Mouse (Mus musculus) hindlimb bud, embryonic 11.5 days (tissue): ENCODE results near the gene Tcf7l1.

Experiments
- DNase-seq: peaks from one replicate; pipeline ENCODE4 v3.0.0-alpha.2; 2012; ENCODE audit warnings: low read depth, low spot score; ENCODE audit errors: extremely low spot score

The Tcf7l1 gene

GRCm38 (mm10) chr6:72710897-72711507 is 78.1 kb downstream of the Tcf7l1 start:
- no peak for DNase-seq

- no peak for DNase-seq
Measured at GRCm38 (mm10) chr6:72699467-72700126, 89.5 kb downstream of the Tcf7l1 start.

GRCm38 (mm10) chr6:72698559-72698958 is 90.5 kb downstream of the Tcf7l1 start:
- no peak for DNase-seq

GRCm38 (mm10) chr6:72696601-72697335 is 92.3 kb downstream of the Tcf7l1 start:
- no peak for DNase-seq

GRCm38 (mm10) chr6:72694791-72695204 is 94.3 kb downstream of the Tcf7l1 start:
- DNase-seq = no peak

- DNase-seq = no peak
Measured at GRCm38 (mm10) chr6:72694047-72694790, 94.8 kb downstream of the Tcf7l1 start.

- no peak for DNase-seq
Measured at GRCm38 (mm10) chr6:72692469-72692868, 96.6 kb downstream of the Tcf7l1 start.

- no peak for DNase-seq
Measured at GRCm38 (mm10) chr6:72691549-72691948, 97.5 kb downstream of the Tcf7l1 start.

- no peak for DNase-seq
Measured at GRCm38 (mm10) chr6:72690595-72690994, 98.5 kb downstream of the Tcf7l1 start.

- DNase-seq = no peak
Measured at GRCm38 (mm10) chr6:72690001-72690400, 99.1 kb downstream of the Tcf7l1 start.

- no peak for DNase-seq
Measured at GRCm38 (mm10) chr6:72689046-72689445, 100.0 kb downstream of the Tcf7l1 start.

GRCm38 (mm10) chr6:72685165-72685564 is 103.9 kb downstream of the Tcf7l1 start:
- DNase-seq = no peak

- no peak for DNase-seq
Measured at GRCm38 (mm10) chr6:72684260-72684805, 104.7 kb downstream of the Tcf7l1 start.

GRCm38 (mm10) chr6:72682238-72682637 is 106.8 kb downstream of the Tcf7l1 start:
- DNase-seq = no peak

GRCm38 (mm10) chr6:72680936-72681335 is 108.1 kb downstream of the Tcf7l1 start:
- DNase-seq = no peak

- DNase-seq = no peak
Measured at GRCm38 (mm10) chr6:72678631-72679030, 110.4 kb downstream of the Tcf7l1 start.

GRCm38 (mm10) chr6:72677510-72678220 is 111.4 kb downstream of the Tcf7l1 start:
- no peak for DNase-seq

- DNase-seq = no peak
Measured at GRCm38 (mm10) chr6:72677079-72677478, 112.0 kb downstream of the Tcf7l1 start.

GRCm38 (mm10) chr6:72676376-72676775 is 112.7 kb downstream of the Tcf7l1 start:
- DNase-seq = no peak

GRCm38 (mm10) chr6:72673751-72674150 is 115.3 kb downstream of the Tcf7l1 start:
- no peak for DNase-seq
